Mouse (Mus musculus) stomach, postnatal 0 days (tissue): ENCODE results near the gene Smoc1.

ENCODE experiments used
- CTCF ChIP-seq: IDR thresholded peaks from 2 replicates; pipeline ENCODE4 v1.5.1; 2016; ENCODE audit warnings: antibody characterized with exemption, low read depth, mild to moderate bottlenecking, moderate library complexity
- EP300 ChIP-seq: optimal IDR thresholded peaks from 2 replicates; pipeline ENCODE3; 2016; ENCODE audit warnings: antibody characterized with exemption

DNA sequence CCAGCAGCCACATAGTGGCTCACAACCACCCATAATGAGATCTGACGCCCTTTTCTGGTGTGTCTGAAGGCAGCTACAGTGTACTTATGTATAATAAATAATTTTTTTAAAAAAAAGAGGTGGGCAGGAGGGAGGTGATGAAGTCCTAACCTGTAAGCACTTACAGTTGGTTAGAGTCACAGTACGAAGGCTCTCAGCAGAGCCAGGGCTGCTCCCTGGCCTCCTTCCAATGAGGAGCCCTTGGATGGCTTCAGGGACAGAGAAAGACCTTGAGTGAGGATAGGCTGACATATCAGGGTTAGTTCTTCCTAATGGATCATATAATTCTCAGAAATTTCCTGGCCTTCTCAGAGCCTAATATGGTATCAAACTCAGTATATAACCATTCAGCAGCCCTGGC, 134.7 kb downstream of the Smoc1 start:
- no peak for TF ChIP-seq CTCF
- no peak for TF ChIP-seq EP300
